Mouse (Mus musculus): ENCODE results near the gene Apobec1. TPM values are rescaled to one million over a fixed set of nuclear protein-coding genes. Genes with fewer than 3 reads are reported as not detected.

Gene Apobec1
- polyA plus RNA-seq, 1 experiment from 2014 or later: 3.7 TPM

Other genes with a start within 250 kb of the Apobec1 start
- gene Rimklb, start 103.7 kb downstream of the Apobec1 start, polyA plus RNA-seq (2016; fragmentation: Nextera tagmentation; extraction: Ambion mirVana): 2.1 and 3.1 TPM in 2 replicates
- gene Mfap5, start 96.6 kb downstream of the Apobec1 start, polyA plus RNA-seq (2016; fragmentation: Nextera tagmentation; extraction: Ambion mirVana): 0.48 and 0.68 TPM in 2 replicates
- 0.05 TPM in 1 of 2 replicates, not detected in the other for gene Aicda, start 48.6 kb downstream of the Apobec1 start, polyA plus RNA-seq (2016; fragmentation: Nextera tagmentation; extraction: Ambion mirVana)
- gene Gdf3, start 7.6 kb upstream of the Apobec1 start, polyA plus RNA-seq (2016; fragmentation: Nextera tagmentation; extraction: Ambion mirVana): 7.9 and 8.4 TPM in 2 replicates
- not detected in 2 replicates for gene Dppa3, start 24.0 kb upstream of the Apobec1 start, polyA plus RNA-seq (2016; fragmentation: Nextera tagmentation; extraction: Ambion mirVana)
- 0.12 TPM in 1 of 2 replicates, not detected in the other for gene Nanog, start 105.0 kb upstream of the Apobec1 start, polyA plus RNA-seq (2016; fragmentation: Nextera tagmentation; extraction: Ambion mirVana)
- 35.5 and 38.7 TPM in 2 replicates for gene Slc2a3, start 199.2 kb upstream of the Apobec1 start, polyA plus RNA-seq (2016; fragmentation: Nextera tagmentation; extraction: Ambion mirVana)
- gene Foxj2, start 217.5 kb upstream of the Apobec1 start, polyA plus RNA-seq (2016; fragmentation: Nextera tagmentation; extraction: Ambion mirVana): 2.0 and 2.4 TPM in 2 replicates

All from liver, embryonic 12.5 days (tissue).